Mouse (Mus musculus): ENCODE measurements around the gene Cldn10.
"Not testable (repeated sequence)": the region's sequence is repeated elsewhere in the genome, so short reads cannot be mapped to it uniquely, and the experiment has no call there.

Gene Cldn10

GRCm38 (mm10) chr14:118782241-118782640, 5.5 kb upstream of the Cldn10 start:
- no peak for DNase-seq (ENCODE audit: low spot score)

- DNase-seq (ENCODE audit: low spot score): no peak
Observed at GRCm38 (mm10) chr14:118783326-118783935, 4.3 kb upstream of the Cldn10 start.

GRCm38 (mm10) chr14:118790217-118790616, 2.5 kb downstream of the Cldn10 start:
- DNase-seq (ENCODE audit: low spot score): no peak

GRCm38 (mm10) chr14:118792957-118793356, 5.2 kb downstream of the Cldn10 start:
- no peak for DNase-seq (ENCODE audit: low spot score)

- no peak for DNase-seq (ENCODE audit: low spot score)
Observed at GRCm38 (mm10) chr14:118793416-118793815, 5.7 kb downstream of the Cldn10 start.

- DNase-seq (ENCODE audit: low spot score): no peak
Observed at GRCm38 (mm10) chr14:118794196-118794595, 6.5 kb downstream of the Cldn10 start.

- peak; percentile 35 for DNase-seq (ENCODE audit: low spot score)
Observed at GRCm38 (mm10) chr14:118794893-118795292, 7.2 kb downstream of the Cldn10 start.

- DNase-seq (ENCODE audit: low spot score): no peak
Observed at GRCm38 (mm10) chr14:118795915-118796693, 8.4 kb downstream of the Cldn10 start.

GRCm38 (mm10) chr14:118796694-118797058, 9.0 kb downstream of the Cldn10 start:
- DNase-seq (ENCODE audit: low spot score): no peak

GRCm38 (mm10) chr14:118797270-118797669, 9.6 kb downstream of the Cldn10 start:
- DNase-seq (ENCODE audit: low spot score): no peak

- no peak for DNase-seq (ENCODE audit: low spot score)
Observed at GRCm38 (mm10) chr14:118799918-118800317, 12.2 kb downstream of the Cldn10 start.

- DNase-seq (ENCODE audit: low spot score): no peak
Observed at GRCm38 (mm10) chr14:118803936-118804335, 16.2 kb downstream of the Cldn10 start.

- DNase-seq (ENCODE audit: low spot score): no peak
Observed at GRCm38 (mm10) chr14:118804351-118804750, 16.6 kb downstream of the Cldn10 start.

GRCm38 (mm10) chr14:118807653-118808052, 19.9 kb downstream of the Cldn10 start:
- DNase-seq (ENCODE audit: low spot score): no peak

- not testable (repeated sequence) for DNase-seq (ENCODE audit: low spot score)
Observed at GRCm38 (mm10) chr14:118808183-118808582, 20.5 kb downstream of the Cldn10 start.

- no peak for DNase-seq (ENCODE audit: low spot score)
Observed at GRCm38 (mm10) chr14:118809686-118810085, 22.0 kb downstream of the Cldn10 start.

- DNase-seq (ENCODE audit: low spot score): not testable (repeated sequence)
Observed at GRCm38 (mm10) chr14:118811256-118811655, 23.5 kb downstream of the Cldn10 start.

- no peak for DNase-seq (ENCODE audit: low spot score)
Observed at GRCm38 (mm10) chr14:118813111-118813510, 25.4 kb downstream of the Cldn10 start.

- DNase-seq (ENCODE audit: low spot score): peak; percentile 17
Observed at GRCm38 (mm10) chr14:118816503-118816902, 28.8 kb downstream of the Cldn10 start.

GRCm38 (mm10) chr14:118820111-118820510, 32.4 kb downstream of the Cldn10 start:
- peak; percentile 18 for DNase-seq (ENCODE audit: low spot score)

GRCm38 (mm10) chr14:118822816-118823215, 35.1 kb downstream of the Cldn10 start:
- no peak for DNase-seq (ENCODE audit: low spot score)

- DNase-seq (ENCODE audit: low spot score): no peak
Observed at GRCm38 (mm10) chr14:118823313-118823712, 35.6 kb downstream of the Cldn10 start.

- no peak for DNase-seq (ENCODE audit: low spot score)
Observed at GRCm38 (mm10) chr14:118826346-118826745, 38.6 kb downstream of the Cldn10 start.

Data from testis, postnatal 14 days (tissue).